Mouse (Mus musculus): Measurements from ENCODE around the gene Atl3. TPM values are rescaled to one million over a fixed set of nuclear protein-coding genes. Genes with fewer than 3 reads are reported as not detected.
A peak's percentile ranks its signal among the peaks of the same experiment; 100 is the strongest.

The Atl3 gene
- polyA plus RNA-seq, 1 experiment from 2014 or later, result 6.7 TPM

DNA sequence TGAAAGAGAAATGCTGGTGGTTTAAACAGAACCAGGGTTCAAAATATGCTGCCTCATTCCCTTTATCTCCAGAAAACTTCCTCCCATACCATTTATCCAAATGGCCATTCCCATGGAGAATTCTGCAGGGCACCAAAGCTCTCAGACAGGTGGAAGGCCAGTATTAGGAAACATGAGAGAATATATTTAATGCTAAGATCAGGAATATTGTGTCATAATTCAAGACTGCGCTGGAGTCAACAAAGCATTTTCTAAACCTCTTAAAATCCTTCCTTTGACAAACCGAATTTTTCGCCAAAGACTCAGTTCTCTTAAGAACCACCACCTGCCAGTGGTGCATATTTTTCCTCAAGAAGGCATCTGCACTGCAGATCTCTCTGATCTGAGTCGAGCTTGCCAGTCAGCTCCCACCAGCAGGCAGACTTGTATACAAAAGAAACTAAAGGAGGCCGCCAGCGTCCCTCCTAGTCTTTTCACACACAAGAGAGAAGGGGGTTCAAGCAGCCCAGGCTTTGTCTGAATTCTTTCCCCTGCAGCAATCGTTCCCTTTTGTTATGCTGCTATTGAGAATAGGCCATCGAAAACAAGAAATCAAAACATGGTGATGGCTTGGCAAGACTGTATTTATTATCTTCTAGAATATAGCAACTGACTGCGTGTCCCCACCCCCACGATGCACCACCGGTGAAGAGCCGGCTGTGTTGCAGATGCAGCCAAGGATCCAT, 12.1 kb upstream of the Atl3 start:
- H3K9ac ChIP-seq (replicated peaks; ENCODE audit: low read depth, low read length), result peak overlapping the region; percentile 96
- H3K4me1 ChIP-seq (replicated peaks; ENCODE audit: control insufficient read depth, insufficient read depth, low read length), result peaks cover 26% of the 10 kb centered on the region
- H3K27ac ChIP-seq (ENCODE audit: low read length), result peak overlapping the region; percentile 100
- no peaks in the 10 kb centered on the region for H3K27me3 ChIP-seq (replicated peaks; ENCODE audit: control insufficient read depth, insufficient read depth, low read length)
- no peaks in the 10 kb centered on the region for H3K36me3 ChIP-seq (ENCODE audit: control insufficient read depth, insufficient read depth)
- peak overlapping the region; percentile 86 for H3K4me2 ChIP-seq (ENCODE audit: low read length)
- 1% methylated on average over 12 of the region's 12 CpGs for WGBS
- no peaks in the 10 kb centered on the region for H3K9me3 ChIP-seq (ENCODE audit: control insufficient read depth, low read length)
- peak; percentile 26 for ATAC-seq
- peak overlapping the region; percentile 99 for H3K4me3 ChIP-seq (replicated peaks; ENCODE audit: low read length)

- Histone ChIP-seq H3K27me3 (replicated peaks; ENCODE audit: control insufficient read depth, insufficient read depth, low read length) (no peaks in the 10 kb centered on the region), H3K4me1 (replicated peaks; ENCODE audit: control insufficient read depth, insufficient read depth, low read length) (peaks cover 26% of the 10 kb centered on the region), H3K9ac (replicated peaks; ENCODE audit: low read depth, low read length) (peak overlapping the region; percentile 96), H3K36me3 (ENCODE audit: control insufficient read depth, insufficient read depth) (no peaks in the 10 kb centered on the region), H3K9me3 (ENCODE audit: control insufficient read depth, low read length) (no peaks in the 10 kb centered on the region), H3K4me2 (ENCODE audit: low read length) (peak overlapping the region; percentile 86), H3K4me3 (replicated peaks; ENCODE audit: low read length) (peak overlapping the region; percentile 99), H3K27ac (ENCODE audit: low read length) (peak overlapping the region; percentile 100)
- ATAC-seq, result no peak
- WGBS, result 0% methylated on average over 7 of the region's 7 CpGs
Observed at GRCm38 (mm10) chr19:7482266-7482598, 11.6 kb upstream of the Atl3 start.

- peak within 1 kb of the TSS; percentile 100 for H3K27ac ChIP-seq (ENCODE audit: low read length)
- no peaks in the 10 kb centered on the region for H3K36me3 ChIP-seq (ENCODE audit: control insufficient read depth, insufficient read depth)
- peak within 1 kb of the TSS; percentile 96 for H3K9ac ChIP-seq (replicated peaks; ENCODE audit: low read depth, low read length)
- peak within 1 kb of the TSS; percentile 86 for H3K4me2 ChIP-seq (ENCODE audit: low read length)
- no peaks in the 10 kb centered on the region for H3K27me3 ChIP-seq (replicated peaks; ENCODE audit: control insufficient read depth, insufficient read depth, low read length)
- no peaks in the 10 kb centered on the region for H3K9me3 ChIP-seq (ENCODE audit: control insufficient read depth, low read length)
- H3K4me1 ChIP-seq (replicated peaks; ENCODE audit: control insufficient read depth, insufficient read depth, low read length), result peaks cover 26% of the 10 kb centered on the region
- H3K4me3 ChIP-seq (replicated peaks; ENCODE audit: low read length), result peak within 1 kb of the TSS; percentile 99
- peak; percentile 90 for ATAC-seq
- under 1% methylated on average over 80 of the region's 80 CpGs for WGBS
Observed at GRCm38 (mm10) chr19:7482599-7483511, 11.0 kb upstream of the Atl3 start, which contains the start of gene Rtn3. Rtn3 (minus strand) TSS chr19:7483281.

- WGBS, result 1% methylated on average over 6 of the region's 6 CpGs
- H3K36me3 ChIP-seq (ENCODE audit: control insufficient read depth, insufficient read depth), result no peaks in the 10 kb centered on the region
- H3K27me3 ChIP-seq (replicated peaks; ENCODE audit: control insufficient read depth, insufficient read depth, low read length), result no peaks in the 10 kb centered on the region
- peak overlapping the region; percentile 63 for H3K4me2 ChIP-seq (ENCODE audit: low read length)
- peak overlapping the region; percentile 100 for H3K27ac ChIP-seq (ENCODE audit: low read length)
- peak overlapping the region; percentile 99 for H3K4me3 ChIP-seq (replicated peaks; ENCODE audit: low read length)
- no peaks in the 10 kb centered on the region for H3K9me3 ChIP-seq (ENCODE audit: control insufficient read depth, low read length)
- ATAC-seq, result peak; percentile 72
- peak overlapping the region; percentile 96 for H3K9ac ChIP-seq (replicated peaks; ENCODE audit: low read depth, low read length)
- H3K4me1 ChIP-seq (replicated peaks; ENCODE audit: control insufficient read depth, insufficient read depth, low read length), result peaks cover 24% of the 10 kb centered on the region
Observed at GRCm38 (mm10) chr19:7483512-7483882, 10.3 kb upstream of the Atl3 start.

DNA sequence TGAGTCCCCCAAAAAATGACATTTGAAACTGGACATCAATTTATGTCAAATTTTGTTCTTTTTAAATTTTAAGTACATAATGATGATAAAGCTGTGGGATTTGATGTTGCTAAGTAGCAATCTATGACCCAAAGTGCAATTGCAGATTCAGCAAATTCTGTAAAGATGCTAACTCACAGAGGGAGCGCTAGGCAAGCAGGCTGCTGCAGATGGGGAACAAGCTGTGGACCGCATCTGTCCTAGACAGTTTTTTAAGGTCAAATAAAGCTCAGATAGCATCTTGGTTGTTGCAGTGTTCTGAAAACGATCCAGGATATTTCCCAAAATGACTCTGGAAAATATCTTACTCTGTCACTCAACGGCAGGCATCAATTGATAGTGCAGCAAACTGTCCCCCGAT, 9.8 kb upstream of the Atl3 start:
- H3K9me3 ChIP-seq (ENCODE audit: control insufficient read depth, low read length), result no peaks in the 10 kb centered on the region
- peak overlapping the region; percentile 99 for H3K4me3 ChIP-seq (replicated peaks; ENCODE audit: low read length)
- H3K27me3 ChIP-seq (replicated peaks; ENCODE audit: control insufficient read depth, insufficient read depth, low read length), result no peaks in the 10 kb centered on the region
- H3K36me3 ChIP-seq (ENCODE audit: control insufficient read depth, insufficient read depth), result no peaks in the 10 kb centered on the region
- H3K4me1 ChIP-seq (replicated peaks; ENCODE audit: control insufficient read depth, insufficient read depth, low read length), result peaks cover 24% of the 10 kb centered on the region
- H3K4me2 ChIP-seq (ENCODE audit: low read length), result peak overlapping the region; percentile 63
- 51% methylated on average over 5 of the region's 5 CpGs for WGBS
- 0 out of 2 replicates have a peak overlapping the region, but pooled peaks have one; percentile 32 for H3K9ac ChIP-seq (replicated peaks; ENCODE audit: low read depth, low read length)
- ATAC-seq, result no peak
- peak overlapping the region; percentile 100 for H3K27ac ChIP-seq (ENCODE audit: low read length)

GRCm38 (mm10) chr19:7487680-7488079, 6.2 kb upstream of the Atl3 start:
- H3K4me3 ChIP-seq (replicated peaks; ENCODE audit: low read length), result no peak overlapping the region
- no peaks in the 10 kb centered on the region for H3K36me3 ChIP-seq (ENCODE audit: control insufficient read depth, insufficient read depth)
- no peak for ATAC-seq
- H3K27me3 ChIP-seq (replicated peaks; ENCODE audit: control insufficient read depth, insufficient read depth, low read length), result no peaks in the 10 kb centered on the region
- peaks cover 5% of the 10 kb centered on the region for H3K4me1 ChIP-seq (replicated peaks; ENCODE audit: control insufficient read depth, insufficient read depth, low read length)
- 83% methylated on average over 8 of the region's 8 CpGs for WGBS
- H3K9me3 ChIP-seq (ENCODE audit: control insufficient read depth, low read length), result no peaks in the 10 kb centered on the region
- H3K27ac ChIP-seq (ENCODE audit: low read length), result no peak overlapping the region
- no peak overlapping the region for H3K9ac ChIP-seq (replicated peaks; ENCODE audit: low read depth, low read length)
- H3K4me2 ChIP-seq (ENCODE audit: low read length), result no peak overlapping the region

DNA sequence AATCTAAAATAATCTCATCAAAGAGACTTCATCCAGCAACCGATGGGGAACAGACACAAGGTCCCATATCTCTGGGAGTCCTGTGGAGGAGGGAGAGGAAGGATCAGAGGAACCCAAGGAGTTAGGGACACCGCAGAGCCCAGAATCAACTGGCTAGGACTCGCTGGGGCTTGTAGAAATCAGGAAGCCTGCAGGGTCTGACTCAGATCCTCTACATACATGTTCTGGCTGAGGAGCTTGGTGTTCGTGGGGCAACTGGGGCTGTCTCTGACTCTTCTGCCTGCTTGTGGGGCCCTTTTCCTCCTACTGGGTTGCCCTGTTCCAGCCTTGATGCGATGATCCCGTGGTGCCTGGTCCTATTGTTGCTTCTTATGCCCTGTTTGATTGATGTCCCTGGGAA, 1.9 kb upstream of the Atl3 start:
- 86% methylated on average over 6 of the region's 6 CpGs for WGBS
- H3K4me2 ChIP-seq (ENCODE audit: low read length), result no peak overlapping the region
- H3K27me3 ChIP-seq (replicated peaks; ENCODE audit: control insufficient read depth, insufficient read depth, low read length), result no peaks in the 10 kb centered on the region
- H3K27ac ChIP-seq (ENCODE audit: low read length), result no peak overlapping the region
- no peak overlapping the region for H3K4me3 ChIP-seq (replicated peaks; ENCODE audit: low read length)
- H3K4me1 ChIP-seq (replicated peaks; ENCODE audit: control insufficient read depth, insufficient read depth, low read length), result peaks cover 5% of the 10 kb centered on the region
- no peak for ATAC-seq
- H3K36me3 ChIP-seq (ENCODE audit: control insufficient read depth, insufficient read depth), result no peaks in the 10 kb centered on the region
- H3K9ac ChIP-seq (replicated peaks; ENCODE audit: low read depth, low read length), result no peak overlapping the region
- no peaks in the 10 kb centered on the region for H3K9me3 ChIP-seq (ENCODE audit: control insufficient read depth, low read length)

GRCm38 (mm10) chr19:7492682-7493081, 1.2 kb upstream of the Atl3 start:
- Histone ChIP-seq H3K27me3 (replicated peaks; ENCODE audit: control insufficient read depth, insufficient read depth, low read length) (no peaks in the 10 kb centered on the region), H3K27ac (ENCODE audit: low read length) (no peak overlapping the region), H3K9ac (replicated peaks; ENCODE audit: low read depth, low read length) (no peak overlapping the region), H3K4me3 (replicated peaks; ENCODE audit: low read length) (no peak overlapping the region), H3K9me3 (ENCODE audit: control insufficient read depth, low read length) (no peaks in the 10 kb centered on the region), H3K4me1 (replicated peaks; ENCODE audit: control insufficient read depth, insufficient read depth, low read length) (peaks cover 5% of the 10 kb centered on the region), H3K4me2 (ENCODE audit: low read length) (no peak overlapping the region), H3K36me3 (ENCODE audit: control insufficient read depth, insufficient read depth) (no peaks in the 10 kb centered on the region)
- no peak for ATAC-seq
- WGBS, result 96% methylated on average over 2 of the region's 2 CpGs

GRCm38 (mm10) chr19:7494187-7495015, 561 bp downstream of the Atl3 start:
- H3K27ac ChIP-seq (ENCODE audit: low read length), result peak overlapping the region; percentile 98
- H3K4me1 ChIP-seq (replicated peaks; ENCODE audit: control insufficient read depth, insufficient read depth, low read length), result peaks cover 5% of the 10 kb centered on the region
- peak; percentile 97 for ATAC-seq
- under 1% methylated on average over 83 of the region's 84 CpGs for WGBS
- H3K36me3 ChIP-seq (ENCODE audit: control insufficient read depth, insufficient read depth), result no peaks in the 10 kb centered on the region
- no peaks in the 10 kb centered on the region for H3K9me3 ChIP-seq (ENCODE audit: control insufficient read depth, low read length)
- peak overlapping the region; percentile 84 for H3K4me3 ChIP-seq (replicated peaks; ENCODE audit: low read length)
- H3K4me2 ChIP-seq (ENCODE audit: low read length), result peak overlapping the region; percentile 67
- peak overlapping the region; percentile 94 for H3K9ac ChIP-seq (replicated peaks; ENCODE audit: low read depth, low read length)
- no peaks in the 10 kb centered on the region for H3K27me3 ChIP-seq (replicated peaks; ENCODE audit: control insufficient read depth, insufficient read depth, low read length)
